Mouse (Mus musculus): ENCODE results near the gene Arhgap1. TPM values are rescaled to one million over a fixed set of nuclear protein-coding genes. Genes with fewer than 3 reads are reported as not detected.

Gene Arhgap1
- polyA plus RNA-seq, 1 experiment = 52.7 TPM

- Histone ChIP-seq H3K4me2 (ENCODE audit: low read depth) (peak overlapping the region; percentile 90), H3K36me3 (ENCODE audit: control insufficient read depth, insufficient read depth) (no peaks in the 10 kb centered on the region), H3K27me3 (ENCODE audit: control insufficient read depth, insufficient read depth, insufficient read length) (no peaks in the 10 kb centered on the region), H3K79me2 (ENCODE audit: control insufficient read depth, insufficient read depth) (peaks cover 16% of the 10 kb centered on the region), H3K4me3 (peak overlapping the region; percentile 95), H3ac (ENCODE audit: control insufficient read depth, insufficient read length) (peak overlapping the region; percentile 23)
- no peak for TF ChIP-seq TCF3 (IDR thresholded peaks at IDR 0.05; ENCODE audit: insufficient read length, low read depth)
- no peak for TF ChIP-seq USF1 (IDR thresholded peaks at IDR 0.05; ENCODE audit: low read depth)
- no peak for TF ChIP-seq POLR2AphosphoS2 (IDR thresholded peaks at IDR 0.05; ENCODE audit: insufficient read length, low read depth)
- no peak for TF ChIP-seq MYOG (IDR thresholded peaks at IDR 0.05; ENCODE audit: control insufficient read depth in 1 of 3, insufficient read depth in 1 of 3, insufficient read length in 2 of 3, low read depth in 2 of 3)
- no peak for TF ChIP-seq MAX (IDR thresholded peaks at IDR 0.05; ENCODE audit: low read depth)
- TF ChIP-seq POLR2A (IDR thresholded peaks at IDR 0.05; ENCODE audit: insufficient read length, low read depth) = no peak
- no peak for TF ChIP-seq SRF (IDR thresholded peaks at IDR 0.05; ENCODE audit: control insufficient read depth, insufficient read length, low read depth)
Observed at GRCm38 (mm10) chr2:91711256-91711925, 61.7 kb downstream of the Arhgap1 start.

- peaks cover 3% of the 10 kb centered on the region for H3K79me2 ChIP-seq (ENCODE audit: control insufficient read depth, insufficient read depth)
- H3K36me3 ChIP-seq (ENCODE audit: control insufficient read depth, insufficient read depth) = no peaks in the 10 kb centered on the region
- no peaks in the 10 kb centered on the region for H3K27me3 ChIP-seq (ENCODE audit: control insufficient read depth, insufficient read depth, insufficient read length)
- no peak overlapping the region for H3K4me2 ChIP-seq (ENCODE audit: low read depth)
- no peak overlapping the region for H3ac ChIP-seq (ENCODE audit: control insufficient read depth, insufficient read length)
- no peak overlapping the region for H3K4me3 ChIP-seq
- no peak for TF ChIP-seq MYOD1 (IDR thresholded peaks at IDR 0.05; ENCODE audit: control insufficient read depth in 1 of 3, insufficient read length in 2 of 3, low read depth in 2 of 3)
- no peak for TF ChIP-seq CEBPB (IDR thresholded peaks at IDR 0.05; ENCODE audit: insufficient read depth, poor library complexity, severe bottlenecking)
- no peak for TF ChIP-seq REST (IDR thresholded peaks at IDR 0.05; ENCODE audit: insufficient read depth, insufficient read length)
- no peak for TF ChIP-seq E2F4 (IDR thresholded peaks at IDR 0.05; ENCODE audit: insufficient read depth)
- no peak for TF ChIP-seq MYOG (IDR thresholded peaks at IDR 0.05; ENCODE audit: control insufficient read depth in 1 of 3, insufficient read depth in 1 of 3, insufficient read length in 2 of 3, low read depth in 2 of 3)
- TF ChIP-seq TCF3 (IDR thresholded peaks at IDR 0.05; ENCODE audit: insufficient read length, low read depth) = no peak
- TF ChIP-seq POLR2AphosphoS2 (IDR thresholded peaks at IDR 0.05; ENCODE audit: insufficient read length, low read depth) = no peak
- TF ChIP-seq SRF (IDR thresholded peaks at IDR 0.05; ENCODE audit: control insufficient read depth, insufficient read length, low read depth) = no peak
- TF ChIP-seq POLR2A (IDR thresholded peaks at IDR 0.05; ENCODE audit: insufficient read length, low read depth) = no peak
- TF ChIP-seq MAX (IDR thresholded peaks at IDR 0.05; ENCODE audit: low read depth) = no peak
Observed at GRCm38 (mm10) chr2:91714921-91715320, 65.3 kb downstream of the Arhgap1 start.

DNA sequence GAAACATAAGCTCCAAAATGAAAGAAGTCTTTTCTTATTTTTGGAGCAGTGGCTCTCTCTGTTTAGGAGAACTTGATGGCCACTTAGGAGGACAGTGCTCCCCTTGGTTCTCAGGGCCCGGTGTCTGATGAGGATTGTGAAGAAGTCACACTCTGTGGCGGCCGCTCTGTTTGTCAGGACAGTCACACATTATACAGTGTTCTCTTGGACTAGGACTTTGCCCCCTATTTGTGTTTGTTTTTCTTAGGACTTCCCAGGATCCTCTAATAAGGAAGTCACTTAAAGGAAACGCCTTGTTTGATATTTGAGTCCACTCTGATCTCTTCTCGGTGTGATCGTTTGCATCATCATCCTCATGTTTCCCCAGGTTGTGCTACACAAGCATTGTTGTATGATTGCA is 68.6 kb downstream of the Arhgap1 start:
- no peak overlapping the region for H3K4me3 ChIP-seq
- TF ChIP-seq POLR2AphosphoS2 (IDR thresholded peaks at IDR 0.05; ENCODE audit: insufficient read length, low read depth) (no peak), USF1 (IDR thresholded peaks at IDR 0.05; ENCODE audit: low read depth) (no peak), REST (IDR thresholded peaks at IDR 0.05; ENCODE audit: insufficient read depth, insufficient read length) (no peak), TCF12 (IDR thresholded peaks at IDR 0.05; ENCODE audit: insufficient read depth, poor library complexity, severe bottlenecking) (no peak), SRF (IDR thresholded peaks at IDR 0.05; ENCODE audit: control insufficient read depth, insufficient read length, low read depth) (no peak), MAX (IDR thresholded peaks at IDR 0.05; ENCODE audit: low read depth) (no peak)
- H3K36me3 ChIP-seq (ENCODE audit: control insufficient read depth, insufficient read depth) = peaks cover 5% of the 10 kb centered on the region

More for the DNA sequence above, 68.6 kb downstream of the Arhgap1 start:
- Histone ChIP-seq H3K4me2 (ENCODE audit: low read depth) (no peak overlapping the region), H3K27me3 (ENCODE audit: control insufficient read depth, insufficient read depth, insufficient read length) (no peaks in the 10 kb centered on the region), H3ac (ENCODE audit: control insufficient read depth, insufficient read length) (no peak overlapping the region), H3K79me2 (ENCODE audit: control insufficient read depth, insufficient read depth) (no peaks in the 10 kb centered on the region)

Other genes starting within 250 kb of the Arhgap1 start
- 45.5 TPM for gene 1110051M20Rik, start 205.2 kb upstream of the Arhgap1 start, polyA plus RNA-seq (2012; fragmentation: generic; extraction: Trizol)
- 20.1 TPM for gene Lrp4, start 192.3 kb upstream of the Arhgap1 start, polyA plus RNA-seq (2012; fragmentation: generic; extraction: Trizol)
- 12.6 TPM for gene Ckap5, start 123.1 kb upstream of the Arhgap1 start, polyA plus RNA-seq (2012; fragmentation: generic; extraction: Trizol)
- gene F2, start 13.4 kb upstream of the Arhgap1 start, polyA plus RNA-seq (2012; fragmentation: generic; extraction: Trizol) = 6.2 TPM
- gene Zfp408, start 69 bp upstream of the Arhgap1 start, polyA plus RNA-seq (2012; fragmentation: generic; extraction: Trizol) = 11.8 TPM
- 29.7 TPM for gene Atg13, start 60.7 kb downstream of the Arhgap1 start, polyA plus RNA-seq (2012; fragmentation: generic; extraction: Trizol)
- 5.1 TPM for gene Harbi1, start 61.0 kb downstream of the Arhgap1 start, polyA plus RNA-seq (2012; fragmentation: generic; extraction: Trizol)
- gene Ambra1, start 80.3 kb downstream of the Arhgap1 start, polyA plus RNA-seq (2012; fragmentation: generic; extraction: Trizol) = 19.3 TPM